Mouse (Mus musculus) stomach, embryonic 15.5 days (tissue): ENCODE data around the gene Angptl4. TPM values are rescaled to one million over a fixed set of nuclear protein-coding genes. Genes with fewer than 3 reads are reported as not detected.

Source experiments
- polyA plus RNA-seq: library from polyadenylated mRNA; unstranded; fragments of >200 nt; fragmentation: Nextera tagmentation; extraction: Ambion mirVana; gene quantifications from 2 replicates; pipeline ENCODE4 v1.2.1, GENCODE M21; 2015

Angptl4 gene
- polyA plus RNA-seq, 1 experiment from 2014 or later = 22.6 TPM

Other genes with a start within 250 kb of the Angptl4 start
- 6.4 and 6.6 TPM in 2 replicates for gene Myo1f, start 226.1 kb downstream of the Angptl4 start, polyA plus RNA-seq
- 35.5 and 38.1 TPM in 2 replicates for gene Zfp414, start 152.7 kb downstream of the Angptl4 start, polyA plus RNA-seq
- 1.1 and 1.4 TPM in 2 replicates for gene Pram1, start 143.8 kb downstream of the Angptl4 start, polyA plus RNA-seq
- 248 and 307 TPM in 2 replicates for gene Hnrnpm, start 95.0 kb downstream of the Angptl4 start, polyA plus RNA-seq
- gene March2, start 63.2 kb downstream of the Angptl4 start, polyA plus RNA-seq = 59.8 and 70.8 TPM in 2 replicates
- 249 and 270 TPM in 2 replicates for gene Rab11b, start 21.3 kb downstream of the Angptl4 start, polyA plus RNA-seq
- 31.4 and 31.5 TPM in 2 replicates for gene Kank3, start 28.7 kb upstream of the Angptl4 start, polyA plus RNA-seq
- gene Rps28, start 42.7 kb upstream of the Angptl4 start, polyA plus RNA-seq = 888 and 917 TPM in 2 replicates
- gene Ndufa7, start 42.7 kb upstream of the Angptl4 start, polyA plus RNA-seq = 459 and 493 TPM in 2 replicates
- gene Cd320, start 61.3 kb upstream of the Angptl4 start, polyA plus RNA-seq = 59.1 and 62.6 TPM in 2 replicates
- gene Gm7029, start 92.0 kb upstream of the Angptl4 start, polyA plus RNA-seq = not detected in 2 replicates
- gene Kifc1, start 108.8 kb upstream of the Angptl4 start, polyA plus RNA-seq = 7.7 and 7.9 TPM in 2 replicates
- 0.95 and 1.1 TPM in 2 replicates for gene Platr17, start 123.3 kb upstream of the Angptl4 start, polyA plus RNA-seq
- 39.1 and 41.5 TPM in 2 replicates for gene Daxx, start 127.6 kb upstream of the Angptl4 start, polyA plus RNA-seq
- gene Tapbp, start 134.1 kb upstream of the Angptl4 start, polyA plus RNA-seq = 47.3 and 50.1 TPM in 2 replicates
- gene Zbtb22, start 134.1 kb upstream of the Angptl4 start, polyA plus RNA-seq = 15.4 and 16.6 TPM in 2 replicates
- 38.5 and 43.6 TPM in 2 replicates for gene Rgl2, start 147.7 kb upstream of the Angptl4 start, polyA plus RNA-seq
- 155 and 159 TPM in 2 replicates for gene Pfdn6, start 158.5 kb upstream of the Angptl4 start, polyA plus RNA-seq
- 36.1 and 40.6 TPM in 2 replicates for gene Wdr46, start 158.8 kb upstream of the Angptl4 start, polyA plus RNA-seq
- 7.5 and 8.2 TPM in 2 replicates for gene B3galt4, start 169.7 kb upstream of the Angptl4 start, polyA plus RNA-seq
- 42.4 and 49.2 TPM in 2 replicates for gene Vps52, start 174.0 kb upstream of the Angptl4 start, polyA plus RNA-seq
- 1,803 TPM in 2 replicates for gene Rps18, start 174.2 kb upstream of the Angptl4 start, polyA plus RNA-seq
- 112 and 124 TPM in 2 replicates for gene H2-K1, start 218.5 kb upstream of the Angptl4 start, polyA plus RNA-seq
- gene Ring1, start 242.8 kb upstream of the Angptl4 start, polyA plus RNA-seq = 19.3 and 21.0 TPM in 2 replicates
- 50.8 and 58.4 TPM in 2 replicates for gene H2-Ke6, start 246.2 kb upstream of the Angptl4 start, polyA plus RNA-seq
- 169 and 199 TPM in 2 replicates for gene Slc39a7, start 249.9 kb upstream of the Angptl4 start, polyA plus RNA-seq
- 43.6 and 45.0 TPM in 2 replicates for gene Rxrb, start 250.0 kb upstream of the Angptl4 start, polyA plus RNA-seq